8 mouse cellular contexts compared by ENCODE assay signal in the genomic region with DNA sequence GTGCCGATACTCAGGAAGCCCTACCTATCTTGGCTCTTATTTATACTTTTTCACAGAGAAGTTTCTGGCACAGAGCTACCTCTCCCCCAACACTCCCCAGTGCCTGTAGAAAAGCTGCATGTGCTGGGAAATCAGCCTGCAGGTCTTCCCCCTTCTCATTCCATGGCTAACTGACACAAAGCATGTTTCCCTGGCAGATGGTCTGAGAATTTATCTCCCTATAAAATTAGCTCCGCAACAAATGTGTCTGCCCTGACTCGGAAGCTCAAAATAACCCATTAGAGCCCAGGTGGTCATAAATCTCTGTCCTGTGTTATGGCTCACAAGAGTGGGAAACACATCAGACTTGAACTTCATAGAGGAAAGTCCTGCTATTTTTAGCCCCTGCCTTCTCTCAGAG.
DNase-seq lines count a peak whose midpoint lies in the region; ATAC-seq and TF ChIP-seq lines count a peak whose summit lies in the region.

No protein-coding gene starts in this region.

- H3K4me2 ChIP-seq in kidney, embryonic 16.5 days (replicated peaks; ENCODE audit: low read depth, low read length), result no peak overlapping the region
- H3K4me2 ChIP-seq in heart, embryonic 15.5 days, result peak overlapping the region; percentile 41; the same call in 1 of the 2 replicates
- no peak overlapping the region for H3K4me2 ChIP-seq in midbrain, postnatal 0 days (ENCODE audit: low read depth, low read length, poor library complexity, severe bottlenecking)

- no peaks in the 10 kb centered on the region for H3K27me3 ChIP-seq in kidney, embryonic 16.5 days (ENCODE audit: insufficient read depth, low read length)
- no peaks in the 10 kb centered on the region for H3K27me3 ChIP-seq in heart, embryonic 15.5 days
- no peaks in the 10 kb centered on the region for H3K27me3 ChIP-seq in midbrain, postnatal 0 days (ENCODE audit: insufficient read depth, low read length)

- ATAC-seq in kidney, embryonic 16.5 days (ENCODE audit: low FRiP score, low TSS enrichment), result peak; percentile 66; the same call in 1 of the 2 replicates
- peak; percentile 37; the same call in 1 of the 2 replicates for ATAC-seq in heart, embryonic 15.5 days (replicated peaks; ENCODE audit: insufficient number of reproducible peaks, insufficient read depth, low FRiP score, low read depth)
- ATAC-seq in midbrain, postnatal 0 days (ENCODE audit: low FRiP score), result no peak
- ATAC-seq in megakaryocyte-erythroid progenitor cell, adult 5-6 weeks (replicated peaks; ENCODE audit: low FRiP score, low TSS enrichment, poor library complexity, severe bottlenecking), result no peak

- WGBS in kidney, embryonic 16.5 days, result 23% methylated on average over 3 of the region's 3 CpGs
- WGBS in heart, embryonic 15.5 days, result 10% methylated on average over 3 of the region's 3 CpGs
- WGBS in midbrain, postnatal 0 days, result 28% methylated on average over 3 of the region's 3 CpGs

- no peak for TF ChIP-seq CTCF in midbrain, postnatal 0 days (IDR thresholded peaks at IDR 0.05)

- H3K4me3 ChIP-seq in kidney, embryonic 16.5 days (ENCODE audit: low read length), result no peak overlapping the region
- H3K4me3 ChIP-seq in heart, embryonic 15.5 days, result no peak overlapping the region
- no peak overlapping the region for H3K4me3 ChIP-seq in midbrain, postnatal 0 days (ENCODE audit: low read depth, low read length)

- no peaks in the 10 kb centered on the region for H3K36me3 ChIP-seq in kidney, embryonic 16.5 days (ENCODE audit: insufficient read depth, low read length)
- no peaks in the 10 kb centered on the region for H3K36me3 ChIP-seq in heart, embryonic 15.5 days
- H3K36me3 ChIP-seq in midbrain, postnatal 0 days (ENCODE audit: insufficient read depth, low read length), result no peaks in the 10 kb centered on the region

- no peak for DNase-seq in kidney, postnatal 36 days
- DNase-seq in cerebellum, adult 9-11 months, result peak; percentile 58
- DNase-seq in midbrain, postnatal 0 days (ENCODE audit: low spot score), result peak; percentile 44
- DNase-seq in ovary, postnatal 10 days (ENCODE audit: low spot score), result no peak
- no peak for DNase-seq in natural killer cell, adult 2 months (ENCODE audit: low spot score in 2 of 2)

- H3K4me1 ChIP-seq in kidney, embryonic 16.5 days (ENCODE audit: insufficient read depth, low read length), result peaks cover 23% of the 10 kb centered on the region
- H3K4me1 ChIP-seq in heart, embryonic 15.5 days (replicated peaks), result peaks cover 31% of the 10 kb centered on the region
- peaks cover 9% of the 10 kb centered on the region for H3K4me1 ChIP-seq in midbrain, postnatal 0 days (ENCODE audit: insufficient read depth, low read length)

- no peaks in the 10 kb centered on the region for H3K9me3 ChIP-seq in kidney, embryonic 16.5 days (ENCODE audit: low read length)
- no peaks in the 10 kb centered on the region for H3K9me3 ChIP-seq in heart, embryonic 15.5 days (replicated peaks)
- no peaks in the 10 kb centered on the region for H3K9me3 ChIP-seq in midbrain, postnatal 0 days (ENCODE audit: low read length)

- H3K9ac ChIP-seq in kidney, embryonic 16.5 days (replicated peaks; ENCODE audit: low read length), result no peak overlapping the region
- H3K9ac ChIP-seq in heart, embryonic 15.5 days, result no peak overlapping the region
- H3K9ac ChIP-seq in midbrain, postnatal 0 days (replicated peaks; ENCODE audit: low read length, poor library complexity, severe bottlenecking), result no peak overlapping the region; the same call in 1 of the 2 replicates

- peak overlapping the region; percentile 73 for H3K27ac ChIP-seq in kidney, embryonic 16.5 days (ENCODE audit: low read length)
- peak overlapping the region; percentile 98 for H3K27ac ChIP-seq in heart, embryonic 15.5 days
- peak overlapping the region; percentile 96 for H3K27ac ChIP-seq in midbrain, postnatal 0 days (ENCODE audit: low read depth, low read length)

Comparison
In these comparisons a context has a peak if more than half of its experiments do, and no peak if none do; other contexts are left out.
1. ATAC-seq: peak in kidney, embryonic 16.5 days (single experiment) and heart, embryonic 15.5 days (single experiment); none in midbrain, postnatal 0 days (single experiment) and megakaryocyte-erythroid progenitor cell, adult 5-6 weeks (single experiment).
2. DNase-seq: peak in cerebellum, adult 9-11 months (single experiment) and midbrain, postnatal 0 days (single experiment); none in kidney, postnatal 36 days (0 of 2), ovary, postnatal 10 days (single experiment) and natural killer cell, adult 2 months (0 of 2).
3. Peak in every context shown above with its lines, with median percentiles within 50 percentile points of each other: H3K27ac ChIP-seq.